Mouse (Mus musculus): ENCODE results near the gene Pear1.

GRCm38 (mm10) chr3:87785156-87785555 is 39.0 kb downstream of the Pear1 start:
- no peak for TF ChIP-seq TAL1 (IDR thresholded peaks at IDR 0.05; ENCODE audit: low read length)
- TF ChIP-seq GATA1 (IDR thresholded peaks at IDR 0.05; ENCODE audit: low read length), result no peak
